ENCODE assay signal across 31 mouse cellular contexts in the genomic region with DNA sequence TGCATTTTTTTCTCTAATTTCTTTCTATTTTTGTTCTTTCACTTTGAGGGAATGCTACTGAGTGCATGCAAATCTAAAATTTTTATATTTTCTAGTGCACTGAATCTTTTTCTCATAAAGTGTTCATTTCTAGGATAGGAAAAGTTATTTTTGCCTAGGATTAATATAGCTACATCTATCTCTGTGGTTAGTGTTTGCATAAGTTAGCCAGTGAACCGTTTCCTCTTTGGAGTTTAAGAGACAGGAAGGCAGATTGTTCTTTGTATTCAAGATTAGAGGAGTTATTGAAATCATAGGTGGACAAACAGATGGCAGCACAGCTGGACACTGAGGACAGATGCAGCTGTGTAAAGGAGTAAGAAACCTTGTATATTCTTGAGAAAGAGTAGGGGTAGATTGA. TPM values are rescaled to one million over a fixed set of nuclear protein-coding genes. Genes with fewer than 3 reads are reported as not detected.
DNase-seq lines count a peak whose midpoint lies in the region; ATAC-seq and TF ChIP-seq lines count a peak whose summit lies in the region.
"Had no signal": no experiment of that assay in that cellular context is flagged by ENCODE, and none has a peak within 500 bp of the region (broad histone marks: within the 10 kb centered on the region; RNA-seq: fewer than 3 reads in every experiment).

No protein-coding gene starts in this region.

- no peak overlapping the region for H3K4me2 ChIP-seq in CH12.LX (ENCODE audit: insufficient read depth, low read depth, poor library complexity, severe bottlenecking)
- H3K4me2 ChIP-seq in midbrain, embryonic 14.5 days (ENCODE audit: low read length), result no peak overlapping the region
- H3K4me2 ChIP-seq: embryonic facial prominence, embryonic 12.5 days; forebrain, embryonic 13.5 days; forebrain, embryonic 15.5 days had no signal

- H3K27me3 ChIP-seq in spleen, adult 2 months (ENCODE audit: control insufficient read depth, insufficient read depth, low read length), result no peaks in the 10 kb centered on the region
- no peaks in the 10 kb centered on the region for H3K27me3 ChIP-seq in CH12.LX (replicated peaks)
- no peaks in the 10 kb centered on the region for H3K27me3 ChIP-seq in midbrain, embryonic 14.5 days (ENCODE audit: control insufficient read depth, insufficient read depth, low read length)
- H3K27me3 ChIP-seq: embryonic facial prominence, embryonic 12.5 days; forebrain, embryonic 13.5 days; forebrain, embryonic 15.5 days had no signal

- WGBS in spleen, adult 2 months, result 6% methylated on average over 1 of the region's 1 CpGs
- WGBS in midbrain, embryonic 14.5 days, result 41% methylated on average over 1 of the region's 1 CpGs

- H3K9ac ChIP-seq in CH12.LX (ENCODE audit: insufficient read depth, low read depth), result no peak overlapping the region
- H3K9ac ChIP-seq in midbrain, embryonic 14.5 days (replicated peaks; ENCODE audit: low read length), result no peak overlapping the region
- H3K9ac ChIP-seq: embryonic facial prominence, embryonic 12.5 days; forebrain, embryonic 13.5 days; forebrain, embryonic 15.5 days; forebrain, postnatal 0 days had no signal

- H3K36me3 ChIP-seq in spleen, adult 2 months (ENCODE audit: control insufficient read depth, insufficient read depth, low read length), result peaks cover 9% of the 10 kb centered on the region
- peaks cover 0 to 3% of the 10 kb centered on the region in 2 experiments for H3K36me3 ChIP-seq in CH12.LX (replicated peaks in 1 of 2; ENCODE audit: control insufficient read depth in 1 of 2, insufficient read depth in 1 of 2, low read length in 1 of 2)
- H3K36me3 ChIP-seq in midbrain, embryonic 14.5 days (ENCODE audit: control insufficient read depth, insufficient read depth, low read length), result no peaks in the 10 kb centered on the region
- H3K36me3 ChIP-seq: embryonic facial prominence, embryonic 10.5 days; embryonic facial prominence, embryonic 12.5 days; forebrain, embryonic 15.5 days had no signal

- peak overlapping the region; percentile 80; the same call in 1 of the 2 replicates for H3K27ac ChIP-seq in spleen, adult 2 months (ENCODE audit: insufficient read depth, low read length)
- no peak overlapping the region for H3K27ac ChIP-seq in CH12.LX (ENCODE audit: insufficient read depth, low read depth)
- no peak overlapping the region for H3K27ac ChIP-seq in midbrain, embryonic 14.5 days (replicated peaks; ENCODE audit: low read depth, low read length)
- H3K27ac ChIP-seq: embryonic facial prominence, embryonic 10.5 days; embryonic facial prominence, embryonic 12.5 days; forebrain, embryonic 13.5 days; forebrain, embryonic 15.5 days had no signal

- peak; percentile 31 for ATAC-seq in granulocyte monocyte progenitor cell, adult 5-6 weeks (replicated peaks; ENCODE audit: poor library complexity, severe bottlenecking)
- ATAC-seq in neutrophil, adult 5-6 weeks (ENCODE audit: extremely low read depth, insufficient number of reproducible peaks, low FRiP score, poor library complexity, severe bottlenecking), result peak; percentile 33; the same call in 1 of the 2 replicates
- ATAC-seq in midbrain, embryonic 14.5 days (ENCODE audit: low FRiP score, low TSS enrichment), result no peak
- ATAC-seq: CD4-positive, CD25-positive, alpha-beta regulatory T cell, adult 4 months; forebrain, embryonic 13.5 days; forebrain, embryonic 15.5 days; forebrain, postnatal 0 days had no signal

- in situ Hi-C loops in CH12.LX (cut with MboI; ENCODE audit: low pct_ligation_motif_present, low pct_unique_long_range_greater_than_20kb, low sequenced_read_pairs), result no loop called here

- dilution Hi-C loops in CH12.LX (cut with MboI; ENCODE audit: extremely low pct_ligation_motif_present, extremely low pct_unique_long_range_greater_than_20kb, low sequenced_read_pairs), result no loop called here

- TF ChIP-seq RAD21 in CH12.LX (IDR thresholded peaks at IDR 0.05; ENCODE audit: low read depth, low read length), result no peak

- no peaks in the 10 kb centered on the region for H3K79me2 ChIP-seq in CH12.LX (replicated peaks; ENCODE audit: control insufficient read depth, extremely low read depth, insufficient read depth, poor library complexity, severe bottlenecking)

- H3K4me3 ChIP-seq in spleen, adult 2 months (ENCODE audit: extremely low read depth, insufficient read depth, insufficient read length), result no peak overlapping the region
- H3K4me3 ChIP-seq in CH12.LX (replicated peaks in 1 of 3; ENCODE audit: low read depth in 2 of 3, low read length in 2 of 3, poor library complexity in 1 of 3), result no peak overlapping the region
- H3K4me3 ChIP-seq in midbrain, embryonic 14.5 days (replicated peaks; ENCODE audit: low read depth, low read length), result no peak overlapping the region
- H3K4me3 ChIP-seq: embryonic facial prominence, embryonic 10.5 days; embryonic facial prominence, embryonic 12.5 days; forebrain, embryonic 13.5 days; forebrain, embryonic 15.5 days had no signal

- no peak for TF ChIP-seq POLR2A in spleen, adult 2 months (IDR thresholded peaks at IDR 0.05; ENCODE audit: low read depth, low read length)
- no peak for TF ChIP-seq POLR2A in CH12.LX (IDR thresholded peaks at IDR 0.05; ENCODE audit: low read depth, low read length)

- TF ChIP-seq CTCF in spleen, adult 2 months (IDR thresholded peaks at IDR 0.05; ENCODE audit: extremely low read depth, insufficient read depth, insufficient read length, insufficient replicate concordance), result no peak
- TF ChIP-seq CTCF in CH12.LX (conservative IDR thresholded peaks at IDR 0.05 in 1 of 2, IDR thresholded peaks at IDR 0.05 in 1 of 2; ENCODE audit: low read depth in 2 of 2, low read length in 2 of 2), result no peak

- peaks cover 13% of the 10 kb centered on the region for H3K4me1 ChIP-seq in spleen, adult 2 months (ENCODE audit: control insufficient read depth, insufficient read depth, insufficient read length)
- peaks cover 3 to 49% of the 10 kb centered on the region in 2 experiments; a peak in 3 of 4 replicates for H3K4me1 ChIP-seq in CH12.LX (ENCODE audit: control insufficient read depth in 1 of 2, insufficient read depth in 2 of 2)
- no peaks in the 10 kb centered on the region for H3K4me1 ChIP-seq in midbrain, embryonic 14.5 days (ENCODE audit: control insufficient read depth, insufficient read depth, low read length)
- H3K4me1 ChIP-seq: embryonic facial prominence, embryonic 10.5 days; embryonic facial prominence, embryonic 12.5 days; forebrain, embryonic 13.5 days; forebrain, embryonic 15.5 days had no signal

- intact Hi-C loops in heart, postnatal 14 days (cut with DNase I), result no loop called here

- peak; percentile 56; the same call in 1 of the 2 replicates for TF ChIP-seq EP300 in CH12.LX (IDR thresholded peaks at IDR 0.05; ENCODE audit: low read length)

- no peak for DNase-seq in spleen, adult 2 months (ENCODE audit: low read depth in 1 of 2, low spot score in 2 of 2)
- DNase-seq in spleen, postnatal 10 days (ENCODE audit: low spot score in 2 of 2), result no peak
- peak; percentile 17 for DNase-seq in CH12.LX (ENCODE audit: extremely low read depth)
- no peak for DNase-seq in right cerebral cortex, postnatal 36 days (ENCODE audit: low spot score in 2 of 2)
- no peak for DNase-seq in heart, postnatal 14 days
- DNase-seq in midbrain, embryonic 14.5 days, result no peak
- DNase-seq: adrenal gland, adult 2 months; adrenal gland, postnatal 10 days; adrenal gland, postnatal 25 days; B cell, adult 2 months; cerebellum, adult 11 months; cerebellum, adult 18-20 months; cerebellum, adult 8-10 months; cerebellum, adult 9-11 months; cerebellum, postnatal 14 days; cerebellum, postnatal 36 days; forebrain, postnatal 0 days had no signal

- no peaks in the 10 kb centered on the region for H3K9me3 ChIP-seq in CH12.LX (replicated peaks; ENCODE audit: low read length)
- no peaks in the 10 kb centered on the region for H3K9me3 ChIP-seq in midbrain, embryonic 14.5 days (ENCODE audit: control insufficient read depth, low read length)
- H3K9me3 ChIP-seq: embryonic facial prominence, embryonic 10.5 days; embryonic facial prominence, embryonic 12.5 days; forebrain, embryonic 13.5 days; forebrain, embryonic 15.5 days had no signal

RNA-seq across cellular contexts. Expression of a gene that starts 11.7 kb away (rescaled TPM):
- 24.6 and 30.2 TPM in 2 replicates for polyA plus RNA-seq in spleen, adult 2 months (2012; rRNA removed)
- total RNA-seq in CH12.LX (2012; rRNA removed), result 1.7 and 2.5 TPM in 2 replicates
- 9.3 and 11.5 TPM in 2 replicates for total RNA-seq in CH12.LX (2014; rRNA removed)
- polyA plus RNA-seq in CH12.LX (2012; ENCODE audit: insufficient read length, low read depth), result 23.0 and 24.9 TPM in 2 replicates
- total RNA-seq in granulocyte monocyte progenitor cell, adult 5-6 weeks (2014; fragmentation: Nextera tagmentation), result 232 and 310 TPM in 2 replicates
- 511 and 544 TPM in 2 replicates for total RNA-seq in granulocyte monocyte progenitor cell, adult 5-6 weeks (2017)
- 330 and 346 TPM in 2 replicates for total RNA-seq in neutrophil, adult 5-6 weeks (2017)
- 1 to 10 TPM; 7.4 to 8.4 TPM for total RNA-seq in heart, postnatal 14 days (2021)
- polyA plus RNA-seq in midbrain, embryonic 14.5 days (2014; fragmentation: Nextera tagmentation; extraction: Ambion mirVana), result 2.2 and 2.9 TPM in 2 replicates

RNA-seq across cellular contexts. Expression of a gene that starts 36.7 kb away (rescaled TPM):
- polyA plus RNA-seq in spleen, adult 2 months (2012; rRNA removed), result not detected in 2 replicates
- 14.4 and 14.6 TPM in 2 replicates for total RNA-seq in CH12.LX (2012; rRNA removed)
- not detected in 2 replicates for total RNA-seq in CH12.LX (2014; rRNA removed)
- not detected in 2 replicates for polyA plus RNA-seq in CH12.LX (2012; ENCODE audit: insufficient read length, low read depth)
- not detected in 2 replicates for total RNA-seq in granulocyte monocyte progenitor cell, adult 5-6 weeks (2014; fragmentation: Nextera tagmentation)
- total RNA-seq in granulocyte monocyte progenitor cell, adult 5-6 weeks (2017), result not detected in 2 replicates
- total RNA-seq in neutrophil, adult 5-6 weeks (2017), result not detected in 2 replicates
- total RNA-seq in heart, postnatal 14 days (2021), result under 1 TPM in 1 of 2 experiments, not detected in 1; 0.86 TPM
- not detected in 2 replicates for polyA plus RNA-seq in midbrain, embryonic 14.5 days (2014; fragmentation: Nextera tagmentation; extraction: Ambion mirVana)
- total RNA-seq: adrenal gland, adult 2 months; adrenal gland, postnatal 10 days; adrenal gland, postnatal 25 days; adrenal gland, postnatal 4 days; forebrain, postnatal 0 days had no signal
- polyA plus RNA-seq: CD4-positive, CD25-positive, alpha-beta regulatory T cell, adult 4 months; embryonic facial prominence, embryonic 10.5 days; embryonic facial prominence, embryonic 12.5 days; embryonic facial prominence, embryonic 14.5 days; forebrain, embryonic 11.5 days; forebrain, embryonic 13.5 days; forebrain, embryonic 15.5 days; forebrain, postnatal 0 days had no signal

RNA-seq across cellular contexts. Expression of a gene that starts 37.5 kb away (rescaled TPM):
- polyA plus RNA-seq in spleen, adult 2 months (2012; rRNA removed), result 26.6 and 37.1 TPM in 2 replicates
- total RNA-seq in CH12.LX (2012; rRNA removed), result 61.4 and 61.7 TPM in 2 replicates
- 60.5 and 66.4 TPM in 2 replicates for total RNA-seq in CH12.LX (2014; rRNA removed)
- 47.4 and 50.5 TPM in 2 replicates for polyA plus RNA-seq in CH12.LX (2012; ENCODE audit: insufficient read length, low read depth)
- 27.1 and 44.0 TPM in 2 replicates for total RNA-seq in granulocyte monocyte progenitor cell, adult 5-6 weeks (2014; fragmentation: Nextera tagmentation)
- total RNA-seq in granulocyte monocyte progenitor cell, adult 5-6 weeks (2017), result 42.0 and 48.3 TPM in 2 replicates
- 25.8 and 39.8 TPM in 2 replicates for total RNA-seq in neutrophil, adult 5-6 weeks (2017)
- 10 to 100 TPM; 24.3 to 27.8 TPM for total RNA-seq in heart, postnatal 14 days (2021)
- 26.5 and 28.0 TPM in 2 replicates for polyA plus RNA-seq in midbrain, embryonic 14.5 days (2014; fragmentation: Nextera tagmentation; extraction: Ambion mirVana)

RNA-seq across cellular contexts. Expression of a gene that starts 55.6 kb away (rescaled TPM):
- polyA plus RNA-seq in spleen, adult 2 months (2012; rRNA removed), result not detected in 2 replicates
- total RNA-seq in CH12.LX (2012; rRNA removed) (not detected in 2 replicates), CH12.LX (2014; rRNA removed) (not detected in 2 replicates)
- polyA plus RNA-seq in CH12.LX (2012; ENCODE audit: insufficient read length, low read depth), result 0.04 and 0.11 TPM in 2 replicates
- total RNA-seq in granulocyte monocyte progenitor cell, adult 5-6 weeks (2014; fragmentation: Nextera tagmentation), result not detected in 2 replicates
- total RNA-seq in granulocyte monocyte progenitor cell, adult 5-6 weeks (2017), result not detected in 2 replicates
- total RNA-seq in neutrophil, adult 5-6 weeks (2017), result not detected in 2 replicates
- 100 to 1,000 TPM; 173 to 219 TPM for total RNA-seq in heart, postnatal 14 days (2021)
- 0.20 TPM in 1 of 2 replicates, not detected in the other for polyA plus RNA-seq in midbrain, embryonic 14.5 days (2014; fragmentation: Nextera tagmentation; extraction: Ambion mirVana)
- total RNA-seq: adrenal gland, adult 2 months; ES-E14; MEL had no signal
- polyA plus RNA-seq: adrenal gland, adult 2 months; CD4-positive, CD25-positive, alpha-beta regulatory T cell, adult 4 months; forebrain, embryonic 13.5 days had no signal

RNA-seq across cellular contexts. Expression of a gene that starts 58.7 kb away (rescaled TPM):
- polyA plus RNA-seq in spleen, adult 2 months (2012; rRNA removed), result not detected in 2 replicates
- total RNA-seq in CH12.LX (2012; rRNA removed), result not detected in 2 replicates
- total RNA-seq in CH12.LX (2014; rRNA removed), result not detected in 2 replicates
- polyA plus RNA-seq in CH12.LX (2012; ENCODE audit: insufficient read length, low read depth), result 0.27 TPM in 1 of 2 replicates, not detected in the other
- not detected in 2 replicates for total RNA-seq in granulocyte monocyte progenitor cell, adult 5-6 weeks (2014; fragmentation: Nextera tagmentation)
- not detected in 2 replicates for total RNA-seq in granulocyte monocyte progenitor cell, adult 5-6 weeks (2017)
- total RNA-seq in neutrophil, adult 5-6 weeks (2017), result 0.61 TPM in 1 of 2 replicates, not detected in the other
- total RNA-seq in heart, postnatal 14 days (2021), result under 1 TPM; 0.45 to 0.95 TPM
- not detected in 2 replicates for polyA plus RNA-seq in midbrain, embryonic 14.5 days (2014; fragmentation: Nextera tagmentation; extraction: Ambion mirVana)
- total RNA-seq: adrenal gland, adult 2 months; adrenal gland, postnatal 25 days; ES-E14; forebrain, postnatal 0 days; MEL had no signal
- polyA plus RNA-seq: adrenal gland, adult 2 months; brain, embryonic 14.5 days; CD4-positive, CD25-positive, alpha-beta regulatory T cell, adult 4 months; embryonic facial prominence, embryonic 10.5 days; embryonic facial prominence, embryonic 12.5 days; embryonic facial prominence, embryonic 14.5 days; forebrain, embryonic 11.5 days; forebrain, embryonic 13.5 days; forebrain, embryonic 15.5 days; forebrain, postnatal 0 days; frontal cortex, adult 2 months had no signal

Comparison
In these comparisons a context has a peak if more than half of its experiments do, and no peak if none do; other contexts are left out.
1. RNA of a gene that starts 11.7 kb away (total RNA-seq): 232 to 544 TPM in granulocyte monocyte progenitor cell, adult 5-6 weeks and 330 to 346 TPM in neutrophil, adult 5-6 weeks; 1.7 to 11.5 TPM in CH12.LX and 7.4 to 8.4 TPM in heart, postnatal 14 days; every median in the first group is over 10 times any median in the second.